Mouse (Mus musculus) liver, adult 2 months (tissue): Measurements from ENCODE around the gene Psmd7.

Experiments used
- CTCF ChIP-seq: fragments of 200-500 bp; IDR thresholded peaks from 2 replicates; pipeline ENCODE4 v1.5.1; 2011; ENCODE audit warnings: low read depth, low read length, control low read depth
- POLR2A ChIP-seq: fragments of 200-500 bp; IDR thresholded peaks from 2 replicates; pipeline ENCODE4 v1.6.1; 2011; ENCODE audit warnings: low read length, control low read depth; ENCODE audit not compliant: insufficient read depth; ENCODE audit errors: extremely low read depth

- no peak for TF ChIP-seq CTCF
- TF ChIP-seq POLR2A, result no peak
Measured at GRCm38 (mm10) chr8:107560820-107561536, 27.3 kb downstream of the Psmd7 start.
